Mouse (Mus musculus) bone marrow macrophage, adult 2 months (primary cell): ENCODE results near the gene Taar2. TPM values are rescaled to one million over a fixed set of nuclear protein-coding genes. Genes with fewer than 3 reads are reported as not detected.
A peak's percentile ranks its signal among the peaks of the same experiment; 100 is the strongest.

Experiments used
- H3K27ac ChIP-seq: 2 replicates; pipeline ENCODE4 v1.5.1; 2012; ENCODE audit warnings: low read depth, low read length; ENCODE audit not compliant: insufficient read depth
- H3K4me1 ChIP-seq: 2 replicates; pipeline ENCODE4 v1.6.1; 2012; ENCODE audit warnings: low read length; ENCODE audit not compliant: control insufficient read depth, insufficient read depth
- H3K4me3 ChIP-seq: 2 replicates; pipeline ENCODE4 v1.5.1; 2012; ENCODE audit warnings: mild to moderate bottlenecking, low read length, moderate library complexity; ENCODE audit not compliant: insufficient read depth
- CTCF ChIP-seq: IDR thresholded peaks from 2 replicates; pipeline ENCODE4 v1.5.1; 2012; ENCODE audit warnings: low read depth, mild to moderate bottlenecking, low read length, moderate library complexity
- POLR2A ChIP-seq: IDR thresholded peaks from 2 replicates; pipeline ENCODE4 v1.6.1; 2012; ENCODE audit warnings: mild to moderate bottlenecking, low read depth, low read length, borderline replicate concordance
- polyA plus RNA-seq: library from polyadenylated mRNA; stranded (reverse); fragments of >200 nt; gene quantifications from 2 replicates; pipeline ENCODE4 v1.2.4, GENCODE M21; 2012; ENCODE audit not compliant: missing spikeins, insufficient read depth, insufficient read length

The Taar2 gene
- polyA plus RNA-seq, 1 experiment: not detected

- TF ChIP-seq POLR2A (no peak), CTCF (no peak)
- Histone ChIP-seq H3K4me1 (peaks cover 3% of the 10 kb centered on the region; the same call in 1 of the 2 replicates), H3K4me3 (no peak overlapping the region), H3K27ac (no peak overlapping the region)
Measured at GRCm38 (mm10) chr10:23977958-23978357, 39.6 kb downstream of the Taar2 start.

- H3K4me1 ChIP-seq: peaks cover 5% of the 10 kb centered on the region; the same call in 1 of the 2 replicates
- H3K4me3 ChIP-seq: no peak overlapping the region
- H3K27ac ChIP-seq: no peak overlapping the region
- no peak for TF ChIP-seq POLR2A
- TF ChIP-seq CTCF: peak; percentile 81
Measured at GRCm38 (mm10) chr10:23978901-23979705, 40.7 kb downstream of the Taar2 start.

GRCm38 (mm10) chr10:23985546-23985945 is 47.2 kb downstream of the Taar2 start, which contains the start of gene Taar6:
Taar6 (minus strand) TSS chr10:23985646.
- TF ChIP-seq POLR2A (no peak), CTCF (no peak)
- Histone ChIP-seq H3K27ac (no peak within 1 kb of the TSS), H3K4me1 (peaks cover 2% of the 10 kb centered on the region; the same call in 1 of the 2 replicates), H3K4me3 (no peak within 1 kb of the TSS)

- no peak for TF ChIP-seq POLR2A
- TF ChIP-seq CTCF: no peak
- Histone ChIP-seq H3K4me1 (peaks cover 2% of the 10 kb centered on the region; the same call in 1 of the 2 replicates), H3K4me3 (no peak overlapping the region), H3K27ac (no peak overlapping the region)
Measured at GRCm38 (mm10) chr10:23986419-23986818, 48.0 kb downstream of the Taar2 start.

Other genes starting within 250 kb of the Taar2 start
- gene Rps12, start 151.3 kb upstream of the Taar2 start, polyA plus RNA-seq: 182 and 264 TPM in 2 replicates
- gene Slc18b1, start 141.6 kb upstream of the Taar2 start, polyA plus RNA-seq: 1.0 and 6.7 TPM in 2 replicates
- gene Vnn3, start 87.1 kb upstream of the Taar2 start, polyA plus RNA-seq: 1.8 TPM in 2 replicates
- gene Vnn1, start 43.9 kb upstream of the Taar2 start, polyA plus RNA-seq: not detected in 2 replicates
- not detected in 2 replicates for gene Taar1, start 18.2 kb upstream of the Taar2 start, polyA plus RNA-seq
- gene Taar3, start 11.0 kb downstream of the Taar2 start, polyA plus RNA-seq: not detected in 2 replicates
- gene Taar4, start 21.9 kb downstream of the Taar2 start, polyA plus RNA-seq: not detected in 2 replicates
- not detected in 2 replicates for gene Taar5, start 32.1 kb downstream of the Taar2 start, polyA plus RNA-seq
- not detected in 2 replicates for gene Taar6, start 47.1 kb downstream of the Taar2 start, polyA plus RNA-seq
- gene Taar7a, start 54.9 kb downstream of the Taar2 start, polyA plus RNA-seq: not detected in 2 replicates
- gene Taar7b, start 61.4 kb downstream of the Taar2 start, polyA plus RNA-seq: not detected in 2 replicates
- gene Taar7d, start 88.7 kb downstream of the Taar2 start, polyA plus RNA-seq: not detected in 2 replicates
- not detected in 2 replicates for gene Taar7e, start 99.0 kb downstream of the Taar2 start, polyA plus RNA-seq
- not detected in 2 replicates for gene Taar7f, start 110.9 kb downstream of the Taar2 start, polyA plus RNA-seq
- gene Taar8a, start 137.9 kb downstream of the Taar2 start, polyA plus RNA-seq: not detected in 2 replicates
- not detected in 2 replicates for gene Taar8b, start 153.7 kb downstream of the Taar2 start, polyA plus RNA-seq
- not detected in 2 replicates for gene Taar8c, start 163.3 kb downstream of the Taar2 start, polyA plus RNA-seq
- gene Taar9, start 171.0 kb downstream of the Taar2 start, polyA plus RNA-seq: not detected in 2 replicates
- 140 and 151 TPM in 2 replicates for gene Stx7, start 210.7 kb downstream of the Taar2 start, polyA plus RNA-seq